Mouse (Mus musculus) heart, postnatal 14 days (tissue): ENCODE measurements around the gene Gm4981. TPM values are rescaled to one million over a fixed set of nuclear protein-coding genes. Genes with fewer than 3 reads are reported as not detected.
"Not testable (repeated sequence)": the region's sequence is repeated elsewhere in the genome, so short reads cannot be mapped to it uniquely, and the experiment has no call there.

Experiments used
- DNase-seq, 2 experiments: peaks; one replicate each; pipeline ENCODE4 v3.0.0; 2021 to 2022
- intact Hi-C: fragments of 180-260 bp; cut with DNase I; formaldehyde crosslinking; loops from one replicate; pipeline ENCODE4 v1.15.1; 2025
- total RNA-seq, 2 experiments: library from RNA; stranded (reverse); gene quantifications; 2 replicates each; pipeline ENCODE4 v1.2.3; 2021

Gm4981 gene
- total RNA-seq, 2 experiments from 2014 or later: not detected

- intact Hi-C loops: not testable (repeated sequence)
Observed at GRCm38 (mm10) chr10:58223972-58224805, 12.3 kb downstream of the Gm4981 start.

GRCm38 (mm10) chr10:58223161-58223560 is 13.3 kb downstream of the Gm4981 start:
- DNase-seq, intact Hi-C loops: not testable (repeated sequence)

More at GRCm38 (mm10) chr10:58223972-58224805, 12.3 kb downstream of the Gm4981 start:
- peak; percentile 58 to 69 for DNase-seq

GRCm38 (mm10) chr10:58221571-58221970 is 14.9 kb downstream of the Gm4981 start:
- intact Hi-C loops: not testable (repeated sequence)
- DNase-seq: peak in 1 of 2 experiments; percentile 39

GRCm38 (mm10) chr10:58220726-58221125 is 15.8 kb downstream of the Gm4981 start:
- intact Hi-C loops: no loop called here
- DNase-seq: peak in 1 of 2 experiments; percentile 26

GRCm38 (mm10) chr10:58217366-58217765 is 19.1 kb downstream of the Gm4981 start:
- intact Hi-C loops: no loop called here

GRCm38 (mm10) chr10:58215353-58215752 is 21.1 kb downstream of the Gm4981 start:
- intact Hi-C loops: no loop called here
- DNase-seq: no peak

More at GRCm38 (mm10) chr10:58217366-58217765, 19.1 kb downstream of the Gm4981 start:
- DNase-seq: no peak

GRCm38 (mm10) chr10:58214934-58215333 is 21.6 kb downstream of the Gm4981 start:
- DNase-seq: no peak
- intact Hi-C loops: no loop called here

GRCm38 (mm10) chr10:58214497-58214896 is 22.0 kb downstream of the Gm4981 start:
- intact Hi-C loops: no loop called here

GRCm38 (mm10) chr10:58212230-58212629 is 24.3 kb downstream of the Gm4981 start:
- no peak for DNase-seq
- intact Hi-C loops: no loop called here

More at GRCm38 (mm10) chr10:58214497-58214896, 22.0 kb downstream of the Gm4981 start:
- DNase-seq: no peak

- DNase-seq: no peak
- intact Hi-C loops: no loop called here
Observed at GRCm38 (mm10) chr10:58211213-58211612, 25.3 kb downstream of the Gm4981 start.

- intact Hi-C loops: no loop called here
Observed at GRCm38 (mm10) chr10:58210514-58210913, 26.0 kb downstream of the Gm4981 start.

GRCm38 (mm10) chr10:58209710-58210467 is 26.6 kb downstream of the Gm4981 start:
- intact Hi-C loops: no loop called here
- no peak for DNase-seq

More at GRCm38 (mm10) chr10:58210514-58210913, 26.0 kb downstream of the Gm4981 start:
- no peak for DNase-seq

- intact Hi-C loops: no loop called here
- no peak for DNase-seq
Observed at GRCm38 (mm10) chr10:58206639-58207404, 29.7 kb downstream of the Gm4981 start.

- intact Hi-C loops: no loop called here
- DNase-seq: no peak
Observed at GRCm38 (mm10) chr10:58205986-58206385, 30.5 kb downstream of the Gm4981 start.

Other genes with a start within 250 kb of the Gm4981 start
- not detected for gene AW822073, start 11.8 kb downstream of the Gm4981 start, total RNA-seq
- gene Duxf3, start 4.0 kb downstream of the Gm4981 start, total RNA-seq: not detected
- 10 to 100 TPM; 23.2 to 27.2 TPM for gene Gcc2, start 18.8 kb upstream of the Gm4981 start, total RNA-seq
- gene Lims1, start 86.8 kb upstream of the Gm4981 start, total RNA-seq: 100 to 1,000 TPM; 166 to 183 TPM
- 10 to 100 TPM; 52.6 to 54.4 TPM for gene Ranbp2, start 210.2 kb upstream of the Gm4981 start, total RNA-seq